Mouse (Mus musculus) thymus, adult 18-20 months (tissue): ENCODE data around the gene Hpd.

Experiments used
- DNase-seq, 2 experiments: peaks; one replicate each; pipeline ENCODE4 v3.0.0; 2022; ENCODE audit warnings: mixed read lengths in 2 of 2

The Hpd gene

GRCm38 (mm10) chr5:123181536-123181935, 991 bp downstream of the Hpd start:
- no peak for DNase-seq

GRCm38 (mm10) chr5:123180390-123180789, 2.1 kb downstream of the Hpd start:
- no peak for DNase-seq

- no peak for DNase-seq
These were observed 3.7 kb downstream of the Hpd start for GRCm38 (mm10) chr5:123178792-123179191.

GRCm38 (mm10) chr5:123171646-123172350, 10.7 kb downstream of the Hpd start:
- DNase-seq = peak; percentile 76 to 77

- no peak for DNase-seq
These were observed 12.2 kb downstream of the Hpd start for GRCm38 (mm10) chr5:123170365-123170764.

- DNase-seq = no peak
These were observed 13.2 kb downstream of the Hpd start, which contains the start of gene Psmd9 for GRCm38 (mm10) chr5:123169284-123169683. Gene Psmd9 (plus strand): TSS chr5:123169413.

- DNase-seq = no peak
These were observed 14.9 kb downstream of the Hpd start for GRCm38 (mm10) chr5:123167591-123167990.

- no peak for DNase-seq
These were observed 16.1 kb downstream of the Hpd start for GRCm38 (mm10) chr5:123166437-123166836.

- no peak for DNase-seq
These were observed 19.6 kb downstream of the Hpd start for GRCm38 (mm10) chr5:123162942-123163341.

GRCm38 (mm10) chr5:123160341-123160740, 22.2 kb downstream of the Hpd start:
- DNase-seq = no peak

GRCm38 (mm10) chr5:123159866-123160265, 22.7 kb downstream of the Hpd start:
- DNase-seq = no peak

- no peak for DNase-seq
These were observed 23.1 kb downstream of the Hpd start for GRCm38 (mm10) chr5:123159446-123159845.

GRCm38 (mm10) chr5:123157972-123158371, 24.6 kb downstream of the Hpd start:
- no peak for DNase-seq

- no peak for DNase-seq
These were observed 25.8 kb downstream of the Hpd start for GRCm38 (mm10) chr5:123156763-123157162.

GRCm38 (mm10) chr5:123155425-123155824, 27.1 kb downstream of the Hpd start:
- DNase-seq = peak in 1 of 2 experiments; percentile 70

- DNase-seq = peak in 1 of 2 experiments; percentile 60
These were observed 29.6 kb downstream of the Hpd start for GRCm38 (mm10) chr5:123152901-123153300.

GRCm38 (mm10) chr5:123151707-123152362, 30.7 kb downstream of the Hpd start:
- DNase-seq = peak in 1 of 2 experiments; percentile 21

- DNase-seq = peak in 1 of 2 experiments; percentile 82
These were observed 31.4 kb downstream of the Hpd start for GRCm38 (mm10) chr5:123151077-123151476.

GRCm38 (mm10) chr5:123150641-123151040, 31.9 kb downstream of the Hpd start:
- peak; percentile 83 to 92 for DNase-seq

GRCm38 (mm10) chr5:123149451-123150400, 32.8 kb downstream of the Hpd start:
- peak; percentile 75 to 88 for DNase-seq

GRCm38 (mm10) chr5:123148073-123148722, 34.3 kb downstream of the Hpd start:
- DNase-seq = no peak

GRCm38 (mm10) chr5:123147569-123147968, 35.0 kb downstream of the Hpd start:
- no peak for DNase-seq

GRCm38 (mm10) chr5:123146357-123146756, 36.2 kb downstream of the Hpd start:
- no peak for DNase-seq
